Mouse (Mus musculus): Measurements from ENCODE around the gene Rnase12.

- TF ChIP-seq GATA1 (IDR thresholded peaks at IDR 0.05; ENCODE audit: low read length) (no peak), TAL1 (IDR thresholded peaks at IDR 0.05; ENCODE audit: low read length) (no peak)
Observed at GRCm38 (mm10) chr14:51101284-51101683, 43.8 kb upstream of the Rnase12 start.

Measured in erythroblast, embryonic 14.5 days (primary cell).